Mouse (Mus musculus): ENCODE measurements around the gene Lingo2. TPM values are rescaled to one million over a fixed set of nuclear protein-coding genes. Genes with fewer than 3 reads are reported as not detected.

The Lingo2 gene
- total RNA-seq, 2 experiments from 2014 or later: not detected

DNA sequence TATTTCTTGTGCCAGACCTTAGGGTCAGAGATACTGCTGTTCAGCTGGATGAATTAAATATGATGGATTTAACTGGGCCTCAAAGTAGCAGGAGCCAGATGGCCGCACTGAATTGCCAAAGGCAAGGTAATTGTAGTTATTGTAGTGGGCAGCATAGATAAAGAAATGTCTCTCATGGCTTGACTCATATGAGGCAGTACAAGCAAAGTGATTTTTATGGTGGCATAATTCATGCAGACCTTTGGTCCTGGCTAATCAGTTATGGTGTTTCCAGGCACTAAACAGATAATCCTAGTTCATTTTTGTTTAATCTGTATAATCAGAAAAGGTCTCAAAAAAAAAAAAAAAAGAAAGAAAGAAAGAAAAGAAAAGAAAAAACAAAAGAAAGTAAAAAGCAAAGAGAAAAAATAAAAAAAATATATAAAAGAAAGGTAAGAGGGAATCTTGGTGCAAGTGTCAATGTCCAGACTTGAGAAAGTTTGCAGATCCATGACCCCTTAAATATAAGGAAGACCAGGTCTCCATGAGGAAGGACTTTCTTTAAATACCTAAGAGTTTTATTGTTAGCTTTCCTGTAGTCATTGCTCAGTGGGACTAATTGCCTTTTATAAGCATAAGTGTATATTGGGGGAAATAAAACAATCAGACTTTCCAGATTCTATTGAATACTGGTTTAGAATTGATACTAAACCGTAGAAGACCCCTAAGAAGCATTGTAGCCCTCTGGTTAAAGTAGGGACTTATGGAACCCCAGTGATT is 959.4 kb downstream of the Lingo2 start:
- H3K4me3 ChIP-seq: no peak overlapping the region
- H3K27ac ChIP-seq: no peak overlapping the region
- intact Hi-C loops (cut with DNase I): no loop called here
- no peak for TF ChIP-seq CTCF (IDR thresholded peaks at IDR 0.05)
- DNase-seq: no peak

DNA sequence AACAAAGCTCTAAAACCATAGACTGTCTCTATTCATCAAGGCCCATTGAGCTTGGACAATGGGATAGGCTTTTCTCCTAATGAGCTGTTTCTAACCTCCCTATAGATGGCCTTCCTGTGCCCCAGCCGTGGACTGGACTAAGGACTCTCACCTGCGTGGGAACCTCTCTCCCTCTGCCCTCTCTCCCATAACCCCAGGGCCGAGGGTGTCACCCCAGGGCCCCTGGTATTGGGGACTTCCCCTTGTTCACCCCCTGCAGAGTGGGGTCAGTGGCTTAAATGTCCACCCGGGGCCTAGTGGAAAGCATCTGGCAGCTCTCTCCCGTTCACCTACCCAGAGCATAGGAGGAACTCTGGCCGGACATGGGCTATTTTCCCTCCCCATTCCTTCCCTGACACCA is 965.5 kb downstream of the Lingo2 start:
- no peak overlapping the region for H3K4me3 ChIP-seq
- intact Hi-C loops (cut with DNase I): no loop called here
- TF ChIP-seq CTCF (IDR thresholded peaks at IDR 0.05): no peak

DNA sequence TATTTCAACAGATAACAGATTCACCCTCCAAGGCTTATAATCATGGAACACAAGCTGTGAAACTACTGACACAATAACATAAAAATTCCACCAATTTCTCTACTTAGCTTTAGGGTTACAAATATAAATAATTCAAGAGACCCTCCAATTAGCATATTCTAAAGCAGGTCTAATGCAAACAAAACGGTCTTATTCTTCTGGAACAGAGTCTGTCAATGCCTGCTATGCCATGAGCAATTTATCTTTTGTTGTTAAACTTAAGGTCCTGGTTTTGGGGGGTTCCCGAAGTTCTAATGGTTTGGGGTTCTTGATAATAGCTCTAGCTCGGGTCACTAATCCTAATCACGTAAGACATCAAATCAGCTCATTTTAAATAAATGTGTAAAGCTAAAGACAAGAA is 988.0 kb downstream of the Lingo2 start:
- no peak overlapping the region for H3K27ac ChIP-seq
- H3K4me3 ChIP-seq: no peak overlapping the region
- intact Hi-C loops (cut with DNase I): no loop called here
- TF ChIP-seq CTCF (IDR thresholded peaks at IDR 0.05): no peak
- DNase-seq: no peak

More for the DNA sequence above, 965.5 kb downstream of the Lingo2 start:
- H3K27ac ChIP-seq: no peak overlapping the region
- DNase-seq: no peak

- intact Hi-C loops (cut with DNase I): no loop called here
- no peak for DNase-seq
- no peak overlapping the region for H3K27ac ChIP-seq
- no peak for TF ChIP-seq CTCF (IDR thresholded peaks at IDR 0.05)
- no peak overlapping the region for H3K4me3 ChIP-seq
Measured at GRCm38 (mm10) chr4:35951894-35952293, 999.7 kb downstream of the Lingo2 start.

DNA sequence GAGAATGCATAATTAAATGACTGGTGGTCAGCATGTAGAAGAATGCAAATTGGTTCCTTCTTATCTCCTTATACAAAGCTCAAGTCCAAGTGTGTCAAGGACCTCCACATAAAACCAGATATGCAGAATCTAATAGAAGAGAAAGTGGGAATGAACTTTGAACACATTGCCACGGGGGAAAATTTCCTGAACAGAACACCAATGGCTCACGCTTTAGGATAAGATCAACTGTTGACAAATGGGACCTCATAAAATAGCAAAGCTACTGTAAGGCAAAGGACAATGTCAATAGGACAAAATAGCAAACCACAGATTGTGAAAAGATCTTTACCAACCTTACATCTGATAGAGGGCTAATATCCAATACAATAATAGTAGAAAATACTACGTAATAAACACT is 1000.3 kb downstream of the Lingo2 start:
- Histone ChIP-seq H3K27ac (no peak overlapping the region), H3K4me3 (no peak overlapping the region)
- DNase-seq: no peak
- no peak for TF ChIP-seq CTCF (IDR thresholded peaks at IDR 0.05)
- intact Hi-C loops (cut with DNase I): no loop called here

GRCm38 (mm10) chr4:35934056-35934661 is 1017.4 kb downstream of the Lingo2 start:
- Histone ChIP-seq H3K27ac (no peak overlapping the region), H3K4me3 (no peak overlapping the region)
- TF ChIP-seq CTCF (IDR thresholded peaks at IDR 0.05): no peak
- intact Hi-C loops (cut with DNase I): no loop called here
- DNase-seq: no peak

- no peak for TF ChIP-seq CTCF (IDR thresholded peaks at IDR 0.05)
- intact Hi-C loops (cut with DNase I): no loop called here
- Histone ChIP-seq H3K4me3 (no peak overlapping the region), H3K27ac (no peak overlapping the region)
- no peak for DNase-seq
Measured at GRCm38 (mm10) chr4:35927722-35928121, 1023.8 kb downstream of the Lingo2 start.

GRCm38 (mm10) chr4:35917453-35917852 is 1034.1 kb downstream of the Lingo2 start:
- intact Hi-C loops (cut with DNase I): no loop called here
- TF ChIP-seq CTCF (IDR thresholded peaks at IDR 0.05): no peak
- Histone ChIP-seq H3K27ac (no peak overlapping the region), H3K4me3 (no peak overlapping the region)
- no peak for DNase-seq

GRCm38 (mm10) chr4:35897769-35898564 is 1053.6 kb downstream of the Lingo2 start:
- no peak for DNase-seq
- no peak for TF ChIP-seq CTCF (IDR thresholded peaks at IDR 0.05)
- Histone ChIP-seq H3K27ac (no peak overlapping the region), H3K4me3 (no peak overlapping the region)
- intact Hi-C loops (cut with DNase I): no loop called here

DNA sequence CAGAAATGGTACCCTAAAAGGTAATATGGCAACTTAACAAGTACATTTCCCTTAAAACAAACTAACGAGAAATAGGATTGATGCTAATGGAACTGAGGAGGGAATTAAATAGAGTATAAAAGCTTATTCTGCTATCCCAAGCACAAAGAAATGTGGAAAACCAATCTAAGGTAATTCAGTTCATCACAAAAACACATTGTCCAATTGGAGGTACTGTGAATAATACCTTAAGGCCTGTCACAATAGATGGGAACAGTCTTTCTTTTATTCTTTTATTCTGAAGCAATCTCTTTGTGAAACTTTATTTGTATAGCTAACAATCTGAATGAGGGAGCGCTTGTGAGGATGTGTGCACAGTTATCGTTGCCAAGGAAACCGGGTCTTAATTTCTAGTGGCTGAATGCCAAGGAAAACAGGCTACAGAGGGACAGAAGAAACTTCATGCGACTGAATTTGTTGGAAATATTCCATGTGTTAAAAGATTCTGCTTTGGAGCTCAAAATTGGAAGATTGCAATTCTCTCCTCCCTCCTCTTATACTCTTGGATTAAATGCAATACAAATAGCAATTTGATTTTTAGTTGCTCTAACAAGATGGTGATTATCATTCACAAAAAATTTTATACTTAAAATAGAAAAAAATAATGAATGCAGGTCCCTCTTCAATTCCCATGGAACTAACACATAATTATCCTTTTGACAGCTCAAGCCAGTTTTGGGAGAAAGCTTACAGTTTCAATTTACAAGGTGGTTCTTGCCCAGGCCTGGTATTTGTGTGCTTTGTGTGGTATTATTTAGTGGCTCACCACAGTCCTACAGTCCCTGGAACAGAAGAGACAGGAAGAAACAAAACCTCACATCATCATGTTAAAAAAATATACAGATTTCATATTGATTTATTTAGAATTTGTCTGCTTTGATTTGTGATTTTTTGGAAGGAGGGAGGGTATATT is 1065.7 kb downstream of the Lingo2 start:
- intact Hi-C loops (cut with DNase I): no loop called here
- Histone ChIP-seq H3K27ac (no peak overlapping the region), H3K4me3 (no peak overlapping the region)
- no peak for DNase-seq
- TF ChIP-seq CTCF (IDR thresholded peaks at IDR 0.05): no peak

GRCm38 (mm10) chr4:35884946-35885460 is 1066.5 kb downstream of the Lingo2 start:
- H3K4me3 ChIP-seq: no peak overlapping the region
- no peak overlapping the region for H3K27ac ChIP-seq
- DNase-seq: no peak
- TF ChIP-seq CTCF (IDR thresholded peaks at IDR 0.05): no peak
- intact Hi-C loops (cut with DNase I): no loop called here

DNA sequence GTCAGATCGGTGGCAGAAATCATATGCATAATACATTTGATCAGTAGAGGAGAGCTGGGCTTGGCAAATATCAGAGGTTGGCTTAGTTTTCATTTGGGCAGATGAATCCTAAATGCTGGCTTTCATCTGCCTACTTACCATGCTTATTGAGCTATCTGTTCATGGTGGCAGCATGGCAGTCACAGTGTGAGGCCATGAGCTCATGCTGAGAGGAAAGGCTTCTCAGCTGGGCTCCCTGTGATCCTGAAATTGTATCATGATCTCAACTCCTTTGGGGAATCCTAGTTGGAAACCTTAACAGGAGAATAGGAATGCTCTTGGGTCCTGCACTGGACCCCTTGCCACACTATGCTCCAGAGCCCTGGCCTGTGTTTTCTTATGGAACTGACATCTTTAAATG is 1105.0 kb downstream of the Lingo2 start:
- intact Hi-C loops (cut with DNase I): no loop called here
- DNase-seq: no peak
- Histone ChIP-seq H3K4me3 (no peak overlapping the region), H3K27ac (no peak overlapping the region)
- no peak for TF ChIP-seq CTCF (IDR thresholded peaks at IDR 0.05)

Measured in gastrocnemius, adult 2 months (tissue).